Mouse (Mus musculus): ENCODE data around the gene Nedd4.
"Not testable (repeated sequence)": the region's sequence is repeated elsewhere in the genome, so short reads cannot be mapped to it uniquely, and the experiment has no call there.

Gene Nedd4

DNA sequence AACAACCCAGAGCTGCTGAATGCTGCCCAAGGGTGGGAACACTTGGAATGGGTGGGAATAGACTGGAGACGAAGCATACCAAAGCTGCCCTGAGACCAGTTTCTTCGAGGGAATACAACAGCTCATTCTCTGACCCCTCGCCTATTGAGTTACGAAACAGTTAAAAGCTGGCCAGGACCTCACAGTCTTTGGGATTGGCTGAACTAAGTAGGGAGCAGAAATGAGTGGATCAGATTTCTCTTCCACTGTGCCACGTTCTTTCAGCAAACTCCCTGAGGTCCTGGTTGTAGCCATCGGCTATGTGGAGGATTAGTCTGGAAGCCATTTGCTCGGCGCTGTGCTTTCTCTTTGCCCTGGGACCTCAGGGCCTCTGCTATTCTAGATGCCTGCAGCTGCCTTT lies 9.2 kb upstream of the Nedd4 start:
- no peak for DNase-seq (ENCODE audit: low read depth, low spot score)

DNA sequence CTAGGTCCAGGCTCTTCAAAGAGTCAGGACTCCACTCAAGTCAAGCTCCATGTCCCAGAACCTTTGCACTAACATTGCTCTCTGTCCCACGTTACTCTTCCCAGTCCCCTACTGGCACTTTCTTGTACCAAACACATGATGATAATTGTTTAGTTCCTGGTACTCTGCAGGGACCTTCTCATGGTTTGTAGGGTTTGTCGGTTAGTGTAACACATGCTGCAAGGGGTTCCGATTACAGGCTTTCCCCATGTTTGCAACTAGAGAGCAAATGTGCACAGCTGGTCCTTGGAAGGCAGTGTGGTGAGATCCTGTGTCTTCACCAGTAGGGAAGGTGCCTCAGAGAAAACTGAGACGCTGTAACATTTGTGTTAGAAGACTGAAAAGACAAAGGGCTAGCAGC lies 8.6 kb upstream of the Nedd4 start:
- no peak for DNase-seq (ENCODE audit: low read depth, low spot score)

DNA sequence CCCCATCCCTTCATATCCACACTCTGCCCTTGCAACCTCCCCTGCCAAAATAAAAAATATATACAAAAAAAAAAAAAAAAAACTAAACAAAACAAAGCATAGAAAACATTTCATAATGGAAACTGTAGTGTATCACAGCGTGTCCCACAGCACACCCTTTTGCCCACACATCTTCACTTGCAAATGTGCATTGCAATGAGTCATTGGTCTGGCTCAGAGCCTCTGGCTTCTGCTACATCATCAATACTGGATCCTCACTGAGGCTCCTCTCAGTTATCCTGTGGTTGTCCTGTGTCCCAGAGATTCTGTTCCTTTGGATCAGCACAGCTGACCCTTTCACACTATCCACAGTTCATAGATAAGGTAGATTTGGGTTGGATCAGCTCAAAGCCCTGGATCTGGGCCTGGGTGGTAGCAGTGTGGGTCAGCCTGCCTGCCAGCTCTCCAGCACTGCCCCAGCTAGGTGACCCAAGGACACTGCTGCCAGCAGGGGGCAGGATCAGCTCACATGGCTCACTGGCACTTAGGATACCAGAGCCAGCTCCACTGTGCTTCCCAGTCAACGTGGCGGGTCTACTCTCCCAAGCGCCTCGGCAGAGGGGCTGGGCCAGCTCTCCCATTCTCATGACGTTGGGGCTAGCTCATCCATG lies 7.4 kb upstream of the Nedd4 start:
- DNase-seq (ENCODE audit: low read depth, low spot score) = peak; percentile 51

DNA sequence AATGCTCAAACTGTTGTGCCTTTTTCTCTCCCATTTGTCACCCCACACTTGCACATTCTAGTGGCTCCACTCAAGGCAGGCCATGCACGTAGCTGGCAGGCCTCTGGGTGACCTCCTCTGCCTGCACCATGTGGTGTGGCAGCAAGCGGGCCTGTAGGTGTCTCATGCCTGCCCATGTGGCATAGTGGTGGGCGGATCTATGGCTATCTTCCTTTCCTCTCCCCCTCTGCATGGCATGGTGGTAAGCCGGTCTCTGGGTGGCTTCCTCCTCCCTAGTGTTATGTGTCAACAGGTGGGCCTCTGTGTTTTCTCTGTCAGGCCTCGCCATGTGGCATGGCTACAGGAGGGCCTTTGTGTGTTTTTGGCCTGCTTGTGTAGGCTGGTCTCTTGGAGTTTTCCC lies 6.5 kb upstream of the Nedd4 start:
- no peak for DNase-seq (ENCODE audit: low read depth, low spot score)

DNA sequence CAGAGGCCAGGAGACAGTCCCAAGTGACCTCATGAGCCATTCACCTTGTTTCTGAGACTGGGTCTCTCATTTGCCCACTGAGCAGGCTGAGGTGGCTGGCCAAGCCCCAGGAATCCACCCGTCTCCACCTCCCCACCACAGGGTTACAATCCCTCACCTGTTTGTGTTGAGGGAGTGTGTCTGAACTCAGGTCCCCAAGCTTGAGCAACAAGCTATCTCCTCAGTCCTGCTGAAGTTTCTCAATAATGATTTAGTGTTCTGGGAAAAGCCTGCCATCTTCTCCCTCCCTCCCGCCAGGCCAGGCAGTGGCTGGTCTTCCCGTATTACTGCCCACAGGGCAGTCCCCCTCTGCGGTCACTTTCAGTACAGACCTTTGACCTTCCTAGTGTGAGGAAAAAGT lies 5.7 kb upstream of the Nedd4 start:
- no peak for DNase-seq (ENCODE audit: low read depth, low spot score)

DNA sequence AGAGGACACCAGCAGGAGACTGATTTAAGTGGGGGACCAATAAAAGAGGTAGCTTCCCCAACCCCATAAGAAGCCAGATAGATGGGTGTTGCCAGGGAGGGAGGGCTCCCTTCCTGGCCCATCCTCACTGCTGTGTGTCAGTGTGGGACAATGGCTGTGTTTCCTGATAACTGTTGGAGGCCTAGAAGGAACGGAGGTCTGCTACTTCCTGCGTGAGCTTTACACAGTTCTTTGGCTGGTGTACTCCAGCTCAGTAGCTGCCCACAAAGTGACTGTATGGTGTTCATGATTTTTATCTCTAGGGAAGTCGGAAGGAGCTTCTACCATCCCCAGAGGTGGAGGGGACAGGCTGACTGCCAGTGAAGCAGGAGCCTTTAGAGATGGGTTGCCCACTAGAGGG lies 5.2 kb upstream of the Nedd4 start:
- no peak for DNase-seq (ENCODE audit: low read depth, low spot score)

DNA sequence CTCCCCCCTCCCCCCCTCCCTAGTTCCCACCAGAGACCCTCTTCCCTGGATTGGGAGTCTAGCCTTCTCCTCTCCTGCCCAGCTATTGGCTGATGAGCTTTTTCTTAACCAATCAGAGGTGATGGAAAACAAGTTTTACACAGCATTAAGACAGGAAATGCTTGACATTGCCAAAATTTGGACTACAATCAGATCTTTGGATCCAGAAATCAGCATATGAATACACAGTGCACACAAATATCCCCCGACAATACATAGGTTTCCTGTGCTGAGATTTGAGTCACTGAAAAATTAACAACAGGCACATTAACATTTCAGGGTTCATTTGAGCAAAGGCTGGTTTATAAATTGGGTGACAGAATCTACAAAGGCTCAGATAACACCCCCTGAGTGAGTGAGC lies 4.5 kb upstream of the Nedd4 start:
- no peak for DNase-seq (ENCODE audit: low read depth, low spot score)

DNA sequence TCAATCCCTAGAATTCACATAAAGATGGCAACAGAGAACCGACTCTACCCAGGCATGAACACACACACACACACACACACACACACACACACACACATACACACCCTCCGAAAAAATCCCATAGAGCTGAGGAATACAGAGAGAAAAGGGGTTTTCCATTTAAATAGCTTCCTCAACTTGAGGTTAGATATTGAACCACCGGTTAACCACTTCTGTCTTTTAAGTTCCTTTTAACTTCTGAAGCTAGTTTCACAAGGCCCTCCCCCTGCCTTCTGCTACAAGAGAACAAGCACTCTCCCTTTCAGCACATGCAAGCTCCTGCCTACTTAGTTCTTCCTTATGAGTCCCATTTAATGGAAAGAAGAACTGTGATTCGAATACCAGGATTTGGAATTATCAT lies 2.0 kb upstream of the Nedd4 start:
- DNase-seq (ENCODE audit: low read depth, low spot score) = no peak

DNA sequence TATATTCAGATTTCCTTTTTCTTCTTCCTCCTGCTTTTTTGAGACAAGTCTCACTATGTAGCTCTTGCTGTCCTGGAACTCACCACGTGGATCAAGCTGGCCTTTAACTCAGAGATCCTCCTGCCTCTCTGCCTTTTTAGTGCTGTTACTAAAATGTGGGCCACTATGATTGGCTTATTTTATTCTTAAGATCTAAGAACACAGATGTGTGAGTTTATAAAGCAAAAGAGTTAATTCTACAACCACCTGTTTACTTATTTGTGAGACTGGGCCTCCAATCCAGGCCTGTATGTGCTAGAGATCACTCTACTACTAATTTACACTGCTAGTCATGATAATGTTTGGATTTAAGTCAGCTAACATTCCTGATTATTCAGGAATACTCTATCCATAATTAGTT lies 1.2 kb upstream of the Nedd4 start:
- no peak for DNase-seq (ENCODE audit: low read depth, low spot score)

DNA sequence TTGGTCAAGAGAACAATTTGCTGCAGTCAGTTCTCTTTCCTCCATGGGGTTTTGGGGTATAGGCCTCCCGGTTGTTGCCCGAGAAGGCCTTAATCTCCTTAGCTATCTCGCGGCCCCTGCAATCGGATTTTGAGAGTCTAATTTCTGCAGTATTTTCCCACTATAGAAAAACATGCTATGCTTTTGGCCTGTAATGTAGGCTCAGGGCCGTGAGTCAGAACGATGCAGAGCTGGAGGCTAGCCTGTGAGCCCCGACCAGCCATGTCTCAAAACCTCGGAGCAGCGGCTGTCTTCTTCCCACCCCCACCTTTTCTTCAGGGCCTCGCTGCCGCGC lies 618 bp upstream of the Nedd4 start:
- DNase-seq (ENCODE audit: low read depth, low spot score) = no peak

DNA sequence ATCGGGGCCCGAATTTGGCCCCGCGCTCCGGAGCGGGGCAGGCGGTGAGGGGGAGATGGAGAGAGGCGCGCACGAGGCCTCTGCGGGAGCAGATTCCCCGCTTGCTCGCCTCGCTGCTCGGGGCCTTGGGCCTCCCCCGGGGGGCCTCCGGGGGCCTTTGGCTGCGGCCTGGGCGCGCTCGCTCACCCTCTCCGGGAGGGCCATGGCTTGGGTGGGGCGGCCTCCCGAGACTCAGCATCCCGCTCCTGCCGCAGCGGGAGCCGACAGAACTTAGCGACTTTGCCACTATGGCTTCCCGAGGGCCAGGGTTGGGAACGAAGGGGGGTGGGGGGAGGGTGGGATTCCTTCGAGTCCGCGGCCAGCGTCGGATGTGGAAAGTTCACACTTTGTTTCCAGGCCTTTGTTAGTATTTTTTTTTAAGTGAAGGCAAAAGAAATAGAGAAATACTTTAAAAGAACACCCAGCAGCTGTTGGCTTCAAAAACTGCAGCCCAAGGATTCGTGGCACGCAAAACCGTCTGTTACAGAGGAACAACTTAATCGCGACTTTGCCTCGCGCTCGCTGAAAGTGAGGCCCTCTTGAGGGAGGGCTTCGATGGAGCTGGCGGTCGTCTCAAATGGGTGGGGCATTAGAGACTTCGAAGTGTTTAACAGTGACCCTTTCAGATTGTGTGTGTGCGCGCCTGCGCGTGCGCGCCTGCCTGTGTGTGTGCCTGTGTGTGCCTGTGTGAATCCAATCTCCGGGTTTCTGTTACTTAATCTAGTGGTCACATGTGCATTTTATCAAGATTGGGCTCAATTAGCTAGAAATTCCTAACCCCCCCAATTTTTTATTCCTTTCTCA lies 766 bp downstream of the Nedd4 start:
- DNase-seq (ENCODE audit: low read depth, low spot score) = peak; percentile 30

DNA sequence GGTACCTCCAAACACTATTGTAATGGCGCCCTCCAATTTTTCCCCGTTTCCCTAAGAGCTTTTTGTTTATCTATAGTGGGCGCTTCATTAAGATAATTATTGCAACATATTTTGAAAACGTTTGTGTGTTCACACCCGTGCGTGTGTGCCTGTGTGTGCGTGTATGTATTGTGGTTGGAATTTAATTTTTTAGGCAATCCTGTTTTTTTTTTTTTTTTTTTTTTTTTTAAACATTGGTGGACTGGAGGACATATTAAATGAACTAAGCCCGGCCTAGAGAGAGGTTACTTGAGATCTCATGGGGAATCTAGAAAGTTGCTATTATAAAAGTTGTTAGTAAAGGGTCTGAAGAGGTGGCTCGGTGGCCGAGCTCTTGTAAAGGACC lies 1.4 kb downstream of the Nedd4 start:
- DNase-seq (ENCODE audit: low read depth, low spot score) = no peak

DNA sequence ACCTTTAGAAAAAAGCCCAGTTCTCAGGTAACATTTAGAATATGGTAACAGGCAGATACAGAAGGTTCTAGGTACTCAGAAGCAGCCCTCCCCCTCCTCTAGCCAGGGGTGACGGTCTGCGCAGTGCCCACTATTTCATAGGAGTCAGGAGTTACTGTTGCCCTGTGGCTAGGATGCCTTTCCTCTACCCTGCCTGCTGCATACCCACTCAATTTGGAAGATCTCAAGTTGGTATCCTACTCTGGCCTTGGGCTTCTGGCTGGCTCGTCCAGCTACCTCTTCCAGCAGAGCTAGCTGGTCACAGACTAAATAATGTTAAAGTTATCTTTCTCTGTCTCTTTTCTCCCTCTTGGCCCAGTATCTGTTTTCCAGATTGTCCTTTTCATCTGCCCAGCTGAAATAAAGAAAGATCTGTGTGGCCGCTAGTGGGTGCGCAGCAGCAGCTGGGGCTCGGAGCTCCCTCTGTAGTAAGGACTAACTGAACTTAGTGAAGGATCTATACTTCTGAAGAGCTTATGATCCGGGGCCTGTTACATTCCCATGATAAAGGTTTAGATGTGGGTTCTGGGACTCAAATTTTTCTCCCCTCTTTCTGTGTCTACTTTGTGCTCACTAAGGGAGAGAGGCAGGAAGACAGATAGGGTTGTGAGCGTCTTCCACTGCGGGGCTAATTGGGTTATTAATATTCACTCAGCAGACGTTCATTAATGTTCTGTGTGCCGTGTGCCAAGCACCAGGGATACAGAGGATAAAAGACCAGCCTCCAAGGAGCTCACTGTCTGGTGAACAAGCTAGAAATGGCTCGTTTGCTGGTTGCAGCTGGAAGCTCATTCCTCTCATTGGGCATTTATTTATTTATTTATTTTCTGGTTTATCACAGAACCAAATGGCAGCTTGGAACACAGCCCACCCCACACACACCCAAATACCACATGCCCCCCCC lies 2.5 kb downstream of the Nedd4 start:
- DNase-seq (ENCODE audit: low read depth, low spot score) = no peak

DNA sequence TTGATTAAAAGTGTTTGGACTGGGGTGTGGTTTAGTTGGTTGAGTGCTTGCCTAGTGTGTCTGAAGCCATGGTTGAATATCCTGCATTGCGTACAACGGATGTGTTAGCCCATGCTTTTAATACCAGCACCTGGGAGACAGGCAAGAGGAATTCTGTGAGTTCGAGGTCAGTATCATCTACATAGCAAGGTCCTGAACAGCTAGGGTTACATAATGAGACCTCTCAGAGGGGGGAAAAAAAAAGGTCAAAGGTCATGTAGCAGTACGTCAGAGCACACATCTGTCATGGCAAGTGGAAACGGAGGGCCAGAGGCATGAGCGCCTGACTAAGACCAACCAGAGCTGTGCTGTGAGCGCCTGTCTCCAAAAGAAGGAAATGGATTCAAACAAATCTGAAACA lies 3.4 kb downstream of the Nedd4 start:
- DNase-seq (ENCODE audit: low read depth, low spot score) = no peak

DNA sequence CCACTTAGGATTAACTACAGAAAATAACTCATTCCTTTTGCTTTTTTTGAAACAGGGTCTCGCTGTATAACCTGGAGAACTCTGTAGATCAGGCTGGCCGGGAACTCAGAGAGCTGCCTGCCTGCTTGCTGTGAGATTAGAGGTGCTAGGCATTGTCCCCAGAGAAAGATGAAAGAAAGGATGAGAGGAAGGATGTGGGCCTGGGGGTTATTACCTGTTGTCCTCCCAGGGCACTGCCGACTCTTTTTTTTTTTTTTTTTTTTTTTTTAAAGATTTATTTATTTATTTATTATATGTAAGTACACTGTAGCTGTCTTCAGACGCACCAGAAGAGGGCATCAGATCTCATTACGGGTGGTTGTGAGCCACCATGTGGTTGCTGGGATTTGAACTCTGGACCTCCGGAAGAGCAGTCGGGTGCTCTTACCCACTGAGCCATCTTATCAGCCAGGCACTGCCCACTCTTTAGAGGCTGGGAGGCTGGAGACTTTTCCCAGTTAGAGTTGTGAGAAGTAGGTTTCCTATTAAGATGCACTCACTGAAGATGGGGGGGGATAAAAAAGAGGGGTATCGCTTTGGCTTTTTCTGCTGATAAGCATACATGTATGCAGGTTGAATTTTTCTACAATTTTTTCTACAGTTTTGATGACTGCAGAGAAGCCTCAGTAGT lies 4.3 kb downstream of the Nedd4 start:
- DNase-seq (ENCODE audit: low read depth, low spot score) = not testable (repeated sequence)

DNA sequence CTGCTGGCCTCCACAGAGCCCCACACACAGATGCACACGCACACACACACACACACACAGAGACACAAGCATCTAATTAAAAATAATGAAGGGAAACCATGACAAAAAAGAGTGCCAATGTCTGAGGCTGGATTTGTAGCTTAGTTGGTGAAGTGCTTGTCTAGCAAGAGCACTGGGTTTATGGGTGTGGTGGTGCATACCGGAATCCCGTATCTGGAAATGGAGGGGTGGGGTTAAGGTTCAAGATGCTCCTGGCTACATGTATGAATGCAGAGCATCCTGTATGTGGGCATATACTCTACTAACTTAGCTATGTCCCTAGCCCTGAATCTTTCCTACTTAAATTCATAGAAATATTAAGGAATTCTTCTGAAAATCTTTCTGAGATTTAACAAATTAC lies 5.0 kb downstream of the Nedd4 start:
- no peak for DNase-seq (ENCODE audit: low read depth, low spot score)

DNA sequence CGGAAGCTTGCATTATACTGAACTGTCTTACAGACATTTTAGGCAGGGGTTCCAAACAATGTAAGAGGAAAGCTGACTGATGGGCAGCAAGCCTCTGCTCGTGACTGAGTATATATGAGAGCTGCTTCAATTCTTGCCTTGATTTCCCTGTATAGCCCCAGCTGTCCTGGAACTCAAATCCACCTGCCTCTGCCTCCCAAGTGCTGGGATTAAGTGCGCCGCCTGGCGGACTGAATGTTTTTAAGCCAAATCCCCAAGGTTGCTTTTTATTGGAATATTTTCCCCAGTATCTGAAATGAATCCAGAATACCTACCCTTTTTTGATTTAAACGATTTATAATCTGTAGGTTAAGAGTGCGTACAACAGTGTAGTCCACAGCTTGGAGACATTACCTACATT lies 7.2 kb downstream of the Nedd4 start:
- DNase-seq (ENCODE audit: low read depth, low spot score) = no peak

DNA sequence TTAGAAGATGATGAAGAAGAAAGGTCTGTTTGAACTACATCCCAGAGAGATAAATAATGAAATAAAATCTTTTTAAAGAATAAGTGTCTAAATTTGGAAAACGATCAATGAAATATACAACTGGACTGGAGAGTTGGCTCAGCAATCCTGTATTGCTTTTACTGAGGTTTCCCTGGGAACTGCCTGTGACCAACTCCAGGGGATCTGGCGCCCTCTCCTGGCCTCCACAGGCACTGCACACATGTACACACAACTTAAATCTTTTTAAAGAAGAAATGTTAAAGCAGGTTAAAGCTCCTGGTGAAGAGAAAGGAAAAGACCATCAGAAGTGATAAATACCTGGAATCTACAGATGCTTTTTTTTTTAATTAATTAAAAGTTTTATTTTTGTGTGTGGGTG lies 10.2 kb downstream of the Nedd4 start:
- DNase-seq (ENCODE audit: low read depth, low spot score) = peak; percentile 56

DNA sequence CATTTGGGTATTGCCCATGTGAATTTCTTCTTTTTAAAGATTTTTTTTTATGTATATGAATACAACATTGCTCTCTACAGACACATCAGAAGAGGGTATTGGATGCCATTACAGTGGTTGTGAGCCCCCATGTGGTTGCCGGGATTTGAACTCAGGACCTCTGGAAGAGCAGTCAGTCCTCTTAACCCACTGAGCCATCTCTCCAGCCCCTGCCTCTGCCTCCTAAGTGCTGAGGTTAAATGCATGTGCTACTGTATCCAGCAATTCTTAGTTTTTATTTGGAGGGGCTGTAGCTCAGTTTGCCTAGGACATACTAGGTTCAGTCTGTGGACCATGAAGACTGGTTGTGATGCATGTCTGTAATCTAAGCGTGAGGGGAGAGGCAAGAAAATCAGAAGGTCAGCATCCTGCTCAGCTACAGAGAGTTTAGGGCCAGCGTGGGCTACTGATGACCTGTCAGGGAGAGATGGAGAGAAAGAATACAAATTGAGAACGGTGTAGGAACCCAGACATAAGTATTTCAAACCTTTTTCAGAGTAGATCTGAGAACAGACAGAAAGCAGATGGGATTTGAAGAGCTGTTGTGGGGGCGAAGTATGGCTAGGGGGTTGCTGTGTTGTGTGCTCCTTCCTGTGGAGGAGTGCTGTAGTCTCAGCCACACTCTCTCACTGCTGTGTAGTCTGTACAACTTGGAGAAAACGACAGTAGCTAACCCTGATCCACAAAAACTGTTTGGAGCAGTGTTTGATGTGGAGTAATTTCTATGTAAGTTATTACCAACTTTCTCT lies 13.0 kb downstream of the Nedd4 start:
- DNase-seq (ENCODE audit: low read depth, low spot score) = no peak

DNA sequence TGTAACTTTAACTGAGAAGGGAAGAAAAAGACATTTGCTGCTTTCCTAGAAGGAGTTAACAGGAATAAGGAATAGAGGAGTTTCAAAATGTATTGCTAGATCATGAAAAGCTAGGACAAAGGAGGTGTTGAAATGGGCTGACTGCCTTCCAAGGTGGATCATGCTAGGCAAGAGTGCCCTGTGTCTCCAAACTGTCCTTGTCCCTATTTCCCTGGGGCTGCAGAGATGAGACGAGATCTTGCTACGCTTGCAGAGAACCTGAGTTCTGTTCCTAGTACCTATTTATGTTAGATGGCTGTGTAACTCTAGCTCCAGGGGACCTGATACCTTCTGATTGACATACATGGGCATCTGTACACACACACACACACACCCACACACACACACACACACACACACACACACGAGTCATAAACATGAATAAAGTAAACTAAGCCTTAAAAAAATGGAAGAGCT lies 13.6 kb downstream of the Nedd4 start:
- DNase-seq (ENCODE audit: low read depth, low spot score) = no peak

DNA sequence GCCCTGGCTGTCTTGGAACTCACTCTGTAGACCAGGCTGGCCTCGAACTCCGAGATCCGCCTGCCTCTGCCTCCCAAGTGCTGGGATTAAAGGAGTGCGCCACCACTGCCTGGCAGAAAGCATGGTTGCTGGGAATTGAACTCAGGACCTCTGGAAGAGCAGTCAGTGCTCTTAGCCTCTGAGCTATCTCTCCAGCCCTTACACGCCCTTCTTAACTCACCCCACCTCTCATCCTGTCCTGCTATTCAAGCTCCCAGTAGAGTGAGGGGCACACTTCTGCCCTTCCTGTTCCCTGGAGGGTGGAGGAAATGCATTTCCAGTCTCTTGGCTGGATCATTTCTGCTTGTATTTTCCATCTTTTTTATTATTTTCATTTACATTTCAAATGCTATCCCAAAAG lies 15.5 kb downstream of the Nedd4 start:
- no peak for DNase-seq (ENCODE audit: low read depth, low spot score)
